Mouse (Mus musculus) forebrain, embryonic 11.5 days (tissue): ENCODE data around the gene Cadm4. TPM values are rescaled to one million over a fixed set of nuclear protein-coding genes. Genes with fewer than 3 reads are reported as not detected.
A peak's percentile ranks its signal among the peaks of the same experiment; 100 is the strongest.

Experiments
- ATAC-seq: fragments of 200-750 bp; cut with Nextera tagmentation; replicated peaks from 2 replicates; pipeline ENCODE4 v1.8.0; 2017; ENCODE audit warnings: moderate TSS enrichment; ENCODE audit not compliant: low FRiP score
- DNase-seq: peaks from one replicate; pipeline ENCODE4 v3.0.0-alpha.2; 2017; ENCODE audit warnings: low spot score
- H3K27ac ChIP-seq: fragments of 300-500 bp; sonication (generic); 2 replicates; pipeline ENCODE4 v1.5.1; 2014; ENCODE audit warnings: low read depth, low read length
- H3K27me3 ChIP-seq: fragments of 300-500 bp; sonication (generic); 2 replicates; pipeline ENCODE4 v1.6.1; 2014; ENCODE audit warnings: mild to moderate bottlenecking, low read length, mixed read lengths; ENCODE audit not compliant: control insufficient read depth, insufficient read depth
- H3K36me3 ChIP-seq: fragments of 300-500 bp; sonication (generic); 2 replicates; pipeline ENCODE4 v1.6.1; 2014; ENCODE audit warnings: mild to moderate bottlenecking, low read length, moderate library complexity, mixed read lengths; ENCODE audit not compliant: control insufficient read depth, insufficient read depth
- H3K4me1 ChIP-seq: fragments of 300-500 bp; sonication (generic); replicated peaks from 2 replicates; pipeline ENCODE4 v1.6.1; 2014; ENCODE audit warnings: low read length, mixed read lengths; ENCODE audit not compliant: control insufficient read depth, insufficient read depth
- H3K4me2 ChIP-seq: fragments of 300-500 bp; sonication (generic); 2 replicates; pipeline ENCODE4 v1.6.1; 2014; ENCODE audit warnings: low read depth, mild to moderate bottlenecking, low read length, moderate library complexity, mixed read lengths; ENCODE audit not compliant: severe bottlenecking
- H3K4me3 ChIP-seq: fragments of 300-500 bp; sonication (generic); 2 replicates; pipeline ENCODE4 v1.5.1; 2014; ENCODE audit warnings: low read depth, low read length
- H3K9ac ChIP-seq: fragments of 300-500 bp; sonication (generic); 2 replicates; pipeline ENCODE4 v1.6.1; 2014; ENCODE audit warnings: low read length
- H3K9me3 ChIP-seq: fragments of 300-500 bp; sonication (generic); 2 replicates; pipeline ENCODE4 v1.6.1; 2016; ENCODE audit warnings: low read length, mixed read lengths; ENCODE audit not compliant: control insufficient read depth
- WGBS: fragments of 180-500 bp; shearing (Covaris S2); extraction: QIAGEN DNeasy Blood & Tissue Kit; methylation state at CpG from one replicate; pipeline ENCODE4 v1.1.7; 2014; 5-methylcytosine and 5-hydroxymethylcytosine counted together
- polyA plus RNA-seq: library from polyadenylated mRNA; unstranded; fragments of >200 nt; fragmentation: Nextera tagmentation; extraction: Ambion mirVana; gene quantifications from 2 replicates; pipeline ENCODE4 v1.2.1, GENCODE M21; 2014

Cadm4 gene
- polyA plus RNA-seq, 1 experiment from 2014 or later: 7.1 TPM

GRCm38 (mm10) chr7:24500929-24501328 is 19.1 kb downstream of the Cadm4 start:
- H3K9ac ChIP-seq: no peak overlapping the region
- no peak overlapping the region for H3K4me3 ChIP-seq
- H3K4me1 ChIP-seq: peaks cover 18% of the 10 kb centered on the region
- peaks cover 7% of the 10 kb centered on the region for H3K36me3 ChIP-seq
- H3K27ac ChIP-seq: no peak overlapping the region
- H3K27me3 ChIP-seq: peaks cover 15% of the 10 kb centered on the region
- ATAC-seq: no peak
- DNase-seq: peak; percentile 77
- peaks cover 2% of the 10 kb centered on the region; the same call in 1 of the 2 replicates for H3K9me3 ChIP-seq
- 32% methylated on average over 7 of the region's 7 CpGs for WGBS
- H3K4me2 ChIP-seq: no peak overlapping the region

DNA sequence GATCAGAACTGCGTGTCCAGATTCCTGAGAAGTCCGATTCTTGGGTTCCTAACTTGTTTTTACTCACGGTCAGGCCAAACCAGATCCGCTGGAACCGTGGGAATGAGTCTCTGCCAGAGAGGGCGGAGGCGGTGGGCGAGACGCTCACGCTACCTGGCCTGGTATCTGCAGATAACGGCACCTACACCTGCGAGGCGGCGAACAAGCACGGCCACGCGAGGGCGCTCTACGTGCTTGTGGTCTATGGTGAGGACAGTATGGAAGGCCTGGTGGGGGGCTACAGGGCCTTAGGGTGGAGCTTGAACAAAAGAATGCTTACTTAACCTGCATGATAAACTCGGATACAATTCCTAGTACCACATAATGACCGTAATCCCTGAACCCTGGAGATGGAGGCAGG is 19.7 kb downstream of the Cadm4 start:
- H3K4me3 ChIP-seq: no peak overlapping the region
- no peak overlapping the region for H3K4me2 ChIP-seq
- H3K9me3 ChIP-seq: peaks cover 2% of the 10 kb centered on the region; the same call in 1 of the 2 replicates
- H3K27ac ChIP-seq: no peak overlapping the region
- H3K4me1 ChIP-seq: peaks cover 21% of the 10 kb centered on the region
- no peak for ATAC-seq
- H3K27me3 ChIP-seq: peaks cover 15% of the 10 kb centered on the region
- no peak overlapping the region for H3K9ac ChIP-seq
- peaks cover 7% of the 10 kb centered on the region for H3K36me3 ChIP-seq
- DNase-seq: no peak
- 55% methylated on average over 21 of the region's 21 CpGs for WGBS

GRCm38 (mm10) chr7:24504004-24504403 is 22.2 kb downstream of the Cadm4 start:
- no peak overlapping the region for H3K4me3 ChIP-seq
- no peak overlapping the region for H3K27ac ChIP-seq
- WGBS: 35% methylated on average over 10 of the region's 10 CpGs
- ATAC-seq (no peak), DNase-seq (no peak)
- no peak overlapping the region for H3K4me2 ChIP-seq
- H3K9ac ChIP-seq: 0 out of 2 replicates have a peak overlapping the region, but pooled peaks have one; percentile 32
- H3K4me1 ChIP-seq: peaks cover 26% of the 10 kb centered on the region
- peaks cover 12% of the 10 kb centered on the region for H3K27me3 ChIP-seq
- H3K9me3 ChIP-seq: peaks cover 2% of the 10 kb centered on the region; the same call in 1 of the 2 replicates
- H3K36me3 ChIP-seq: peaks cover 7% of the 10 kb centered on the region

GRCm38 (mm10) chr7:24504868-24505267 is 23.0 kb downstream of the Cadm4 start:
- no peak for DNase-seq
- no peak for ATAC-seq
- H3K27ac ChIP-seq: 0 out of 2 replicates have a peak overlapping the region, but pooled peaks have one; percentile 100
- H3K36me3 ChIP-seq: peaks cover 7% of the 10 kb centered on the region
- H3K4me3 ChIP-seq: no peak overlapping the region
- H3K27me3 ChIP-seq: peaks cover 8% of the 10 kb centered on the region
- H3K4me2 ChIP-seq: no peak overlapping the region
- WGBS: 13% methylated on average over 4 of the region's 4 CpGs
- peaks cover 2% of the 10 kb centered on the region; the same call in 1 of the 2 replicates for H3K9me3 ChIP-seq
- no peak overlapping the region for H3K9ac ChIP-seq
- peaks cover 23% of the 10 kb centered on the region for H3K4me1 ChIP-seq

DNA sequence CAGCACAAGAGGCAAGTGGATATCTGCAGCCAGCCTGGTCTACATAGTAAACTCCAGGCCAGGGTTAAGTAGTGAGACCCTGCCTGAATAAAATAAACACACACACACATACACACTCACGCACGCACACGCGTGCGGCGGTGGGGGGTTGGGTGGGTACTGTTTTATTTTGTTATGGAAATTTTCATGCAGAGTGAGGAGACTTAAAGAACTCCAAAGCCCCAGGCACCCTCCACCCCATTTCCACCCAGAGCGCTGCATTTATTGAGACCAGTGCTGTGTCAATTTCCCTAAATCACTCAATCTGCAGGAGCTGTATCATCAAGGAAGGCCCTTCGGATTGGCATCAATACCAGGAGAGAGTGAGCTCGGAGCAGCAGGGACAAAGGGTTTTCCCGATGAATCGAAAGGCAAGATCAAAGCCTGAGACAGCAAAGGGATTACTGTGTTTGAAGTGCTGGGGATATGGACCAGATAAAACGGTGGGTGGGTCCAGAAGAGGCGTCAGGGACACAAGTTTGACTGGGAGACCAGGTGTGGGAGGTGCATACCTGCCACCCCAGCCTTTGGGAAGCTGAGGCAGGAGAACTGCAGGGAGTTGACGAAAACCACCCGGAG is 23.7 kb downstream of the Cadm4 start:
- Histone ChIP-seq H3K4me3 (no peak overlapping the region), H3K4me2 (peak overlapping the region; percentile 68)
- WGBS: 13% methylated on average over 15 of the region's 15 CpGs

DNA sequence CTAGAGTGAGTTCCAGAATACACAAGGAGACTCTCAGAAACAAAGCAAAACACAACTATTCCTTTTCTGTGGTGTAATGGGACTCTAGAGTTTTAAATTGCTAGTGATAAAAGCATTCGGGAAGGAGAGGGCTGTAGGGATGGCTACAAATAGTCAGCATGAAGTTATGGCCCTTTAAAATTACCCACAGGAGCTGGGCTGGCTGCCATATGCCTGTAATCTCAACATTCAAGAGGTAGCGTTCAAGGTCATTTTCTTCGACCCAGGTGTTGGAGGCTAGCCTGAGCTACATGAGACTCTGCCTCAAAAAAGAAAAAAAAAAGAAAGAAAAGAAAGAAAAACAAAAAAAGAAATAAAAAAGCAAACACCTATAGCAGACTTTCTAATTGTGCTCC is 24.2 kb downstream of the Cadm4 start:
- peak overlapping the region; percentile 94 for H3K9ac ChIP-seq
- peaks cover 23% of the 10 kb centered on the region for H3K4me1 ChIP-seq
- peak overlapping the region; percentile 100 for H3K27ac ChIP-seq
- H3K36me3 ChIP-seq: no peaks in the 10 kb centered on the region; the same call in 1 of the 2 replicates
- 20% methylated on average over 3 of the region's 3 CpGs for WGBS
- no peaks in the 10 kb centered on the region for H3K27me3 ChIP-seq
- H3K9me3 ChIP-seq: no peaks in the 10 kb centered on the region
- ATAC-seq (no peak), DNase-seq (no peak)
- H3K4me3 ChIP-seq: peak overlapping the region; percentile 57
- peak overlapping the region; percentile 68 for H3K4me2 ChIP-seq

More for the DNA sequence above, 23.7 kb downstream of the Cadm4 start:
- Histone ChIP-seq H3K36me3 (peaks cover 4% of the 10 kb centered on the region), H3K27ac (peak overlapping the region; percentile 100; the same call in 1 of the 2 replicates), H3K9ac (peak overlapping the region; percentile 94), H3K27me3 (peaks cover 1% of the 10 kb centered on the region), H3K4me1 (peaks cover 23% of the 10 kb centered on the region), H3K9me3 (peaks cover 2% of the 10 kb centered on the region; the same call in 1 of the 2 replicates)
- ATAC-seq (no peak), DNase-seq (no peak)

DNA sequence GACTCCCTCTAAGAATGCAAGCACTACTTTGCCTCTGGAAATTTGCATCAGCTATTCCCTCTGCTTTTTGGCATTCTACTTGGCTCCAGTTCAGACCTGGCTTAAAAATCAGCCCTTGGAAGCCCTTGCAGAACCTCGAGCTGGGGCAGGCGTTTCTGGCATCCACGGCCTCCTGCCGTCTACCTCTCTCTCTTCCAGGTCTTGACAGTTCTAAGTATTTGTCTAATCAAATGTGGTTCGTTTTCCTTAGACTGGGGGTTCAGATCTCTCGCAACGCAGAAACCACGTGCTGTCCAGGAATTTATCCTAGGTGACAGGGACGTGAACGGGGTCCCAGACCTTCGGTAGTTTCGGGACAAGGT is 24.6 kb downstream of the Cadm4 start:
- under 1% methylated on average over 12 of the region's 12 CpGs for WGBS

DNA sequence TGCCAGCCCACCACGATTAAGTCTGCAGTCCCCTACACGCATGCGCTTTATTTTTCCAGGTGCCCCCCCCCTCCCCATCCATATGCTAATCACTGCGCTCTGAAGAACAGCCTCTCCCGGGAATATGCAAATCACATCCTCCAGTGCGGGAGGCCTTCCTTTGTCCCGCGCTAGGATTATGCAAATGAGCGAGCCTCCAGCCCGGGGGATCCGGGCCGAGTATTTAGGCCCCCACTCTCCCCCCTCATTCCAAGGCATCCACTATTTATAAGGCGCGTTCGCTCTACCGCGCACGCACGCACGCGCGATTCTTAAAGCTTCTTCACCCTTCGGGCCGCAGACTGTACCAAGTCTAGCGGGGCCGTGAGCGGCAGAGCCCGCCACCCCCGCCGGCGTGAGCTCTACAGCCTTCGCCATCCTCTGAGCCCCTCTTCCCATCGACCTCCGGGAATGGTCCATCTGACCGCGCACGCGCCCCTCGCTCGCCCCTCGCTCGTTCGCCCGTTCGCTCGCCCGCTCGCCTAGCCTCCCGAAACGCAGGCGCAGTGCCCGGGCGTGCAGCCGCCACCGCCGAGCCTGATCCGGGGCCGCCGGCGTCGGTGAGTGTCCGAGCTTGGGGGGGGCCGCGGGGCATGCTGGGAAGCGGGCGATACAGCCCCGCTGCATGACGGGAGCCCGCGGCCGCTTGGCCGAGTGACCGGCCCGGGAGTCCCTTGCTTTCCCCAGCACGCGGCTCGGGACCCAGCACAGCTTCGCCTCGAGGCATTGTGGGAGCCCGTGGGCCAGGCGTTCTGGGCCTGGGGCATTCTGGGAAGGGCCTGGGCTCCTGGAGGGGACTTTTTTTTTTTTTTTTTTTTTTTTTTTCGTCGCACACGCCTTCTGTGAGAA is 25.3 kb downstream of the Cadm4 start, which contains the start of gene Zfp428:
Zfp428 (plus strand) TSS at position 169 of the 888 bp plus-strand sequence.
- H3K9me3 ChIP-seq: no peaks in the 10 kb centered on the region
- H3K4me1 ChIP-seq: peaks cover 23% of the 10 kb centered on the region
- peak within 1 kb of the TSS; percentile 68 for H3K4me2 ChIP-seq
- ATAC-seq (peak; percentile 94), DNase-seq (peak; percentile 95)
- WGBS: under 1% methylated on average over 83 of the region's 84 CpGs
- H3K9ac ChIP-seq: peak within 1 kb of the TSS; percentile 94
- peak within 1 kb of the TSS; percentile 57 for H3K4me3 ChIP-seq
- peak within 1 kb of the TSS; percentile 100 for H3K27ac ChIP-seq
- H3K27me3 ChIP-seq: no peaks in the 10 kb centered on the region
- no peaks in the 10 kb centered on the region; the same call in 1 of the 2 replicates for H3K36me3 ChIP-seq

More for the DNA sequence above, 24.6 kb downstream of the Cadm4 start:
- DNase-seq (no peak), ATAC-seq (no peak)
- Histone ChIP-seq H3K27ac (peak overlapping the region; percentile 100), H3K4me1 (peaks cover 23% of the 10 kb centered on the region), H3K4me3 (peak overlapping the region; percentile 57), H3K36me3 (no peaks in the 10 kb centered on the region; the same call in 1 of the 2 replicates), H3K9me3 (no peaks in the 10 kb centered on the region), H3K9ac (peak overlapping the region; percentile 94), H3K27me3 (no peaks in the 10 kb centered on the region), H3K4me2 (peak overlapping the region; percentile 68)
